Mouse (Mus musculus) forebrain, embryonic 11.5 days (tissue): ENCODE data around the gene Gaa. TPM values are rescaled to one million over a fixed set of nuclear protein-coding genes. Genes with fewer than 3 reads are reported as not detected.

Experiments used
- ATAC-seq: fragments of 200-750 bp; cut with Nextera tagmentation; replicated peaks from 2 replicates; pipeline ENCODE4 v1.8.0; 2017; ENCODE audit warnings: moderate TSS enrichment; ENCODE audit not compliant: low FRiP score
- DNase-seq: peaks from one replicate; pipeline ENCODE4 v3.0.0-alpha.2; 2017; ENCODE audit warnings: low spot score
- H3K27ac ChIP-seq: fragments of 300-500 bp; sonication (generic); 2 replicates; pipeline ENCODE4 v1.5.1; 2014; ENCODE audit warnings: low read depth, low read length
- H3K27me3 ChIP-seq: fragments of 300-500 bp; sonication (generic); 2 replicates; pipeline ENCODE4 v1.6.1; 2014; ENCODE audit warnings: mild to moderate bottlenecking, low read length, mixed read lengths; ENCODE audit not compliant: control insufficient read depth, insufficient read depth
- H3K36me3 ChIP-seq: fragments of 300-500 bp; sonication (generic); 2 replicates; pipeline ENCODE4 v1.6.1; 2014; ENCODE audit warnings: mild to moderate bottlenecking, low read length, moderate library complexity, mixed read lengths; ENCODE audit not compliant: control insufficient read depth, insufficient read depth
- H3K4me1 ChIP-seq: fragments of 300-500 bp; sonication (generic); replicated peaks from 2 replicates; pipeline ENCODE4 v1.6.1; 2014; ENCODE audit warnings: low read length, mixed read lengths; ENCODE audit not compliant: control insufficient read depth, insufficient read depth
- H3K4me2 ChIP-seq: fragments of 300-500 bp; sonication (generic); 2 replicates; pipeline ENCODE4 v1.6.1; 2014; ENCODE audit warnings: low read depth, mild to moderate bottlenecking, low read length, moderate library complexity, mixed read lengths; ENCODE audit not compliant: severe bottlenecking
- H3K4me3 ChIP-seq: fragments of 300-500 bp; sonication (generic); 2 replicates; pipeline ENCODE4 v1.5.1; 2014; ENCODE audit warnings: low read depth, low read length
- H3K9ac ChIP-seq: fragments of 300-500 bp; sonication (generic); 2 replicates; pipeline ENCODE4 v1.6.1; 2014; ENCODE audit warnings: low read length
- H3K9me3 ChIP-seq: fragments of 300-500 bp; sonication (generic); 2 replicates; pipeline ENCODE4 v1.6.1; 2016; ENCODE audit warnings: low read length, mixed read lengths; ENCODE audit not compliant: control insufficient read depth
- WGBS: fragments of 180-500 bp; shearing (Covaris S2); extraction: QIAGEN DNeasy Blood & Tissue Kit; methylation state at CpG from one replicate; pipeline ENCODE4 v1.1.7; 2014; 5-methylcytosine and 5-hydroxymethylcytosine counted together
- polyA plus RNA-seq: library from polyadenylated mRNA; unstranded; fragments of >200 nt; fragmentation: Nextera tagmentation; extraction: Ambion mirVana; gene quantifications from 2 replicates; pipeline ENCODE4 v1.2.1, GENCODE M21; 2014

Gaa gene
- 28.4 and 28.7 TPM in 2 replicates for polyA plus RNA-seq

DNA sequence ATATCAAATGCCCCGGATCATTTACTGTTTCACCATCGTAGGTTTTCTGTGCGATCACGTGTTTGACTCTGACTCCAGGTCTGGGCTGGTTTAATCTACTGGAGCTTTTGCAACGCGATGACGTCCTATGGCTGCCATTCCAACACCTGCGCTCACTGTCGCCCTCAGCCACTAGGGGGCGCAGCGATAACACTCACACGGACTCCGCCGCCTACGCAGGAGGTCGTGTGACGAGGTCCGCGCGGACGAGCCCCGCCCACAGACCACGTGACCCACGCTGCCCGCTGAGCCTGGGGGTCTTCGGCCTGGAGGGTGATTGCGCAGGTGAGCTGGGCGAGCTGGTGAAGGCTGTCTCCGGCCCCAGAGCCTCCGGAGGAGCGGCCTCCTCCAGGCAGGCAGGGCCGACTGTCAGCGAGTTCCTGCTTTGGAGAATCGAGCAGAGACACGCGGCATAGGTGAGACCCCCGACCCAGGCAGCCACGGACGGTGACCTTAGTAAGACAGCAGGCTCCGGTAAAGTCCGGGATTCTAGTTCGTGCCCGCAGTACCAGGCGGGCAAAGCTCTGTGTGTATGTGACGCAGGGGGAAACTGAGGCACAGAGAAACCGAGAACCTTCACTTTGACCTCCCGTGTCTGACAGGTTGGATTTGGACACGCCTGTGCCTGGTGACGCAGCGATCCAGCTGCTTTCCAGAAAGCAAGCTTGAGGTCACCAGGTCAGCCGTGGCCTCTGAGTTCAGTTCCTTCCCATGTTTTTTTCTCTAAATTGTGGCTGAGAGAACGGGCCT lies at the start of gene Gaa:
Gene Gaa (plus strand): TSS at position 120 of the 789 bp plus-strand sequence.
- H3K36me3 ChIP-seq = no peaks in the 10 kb centered on the region
- peak within 1 kb of the TSS; percentile 57 for H3K4me3 ChIP-seq
- peak; percentile 84 for ATAC-seq
- no peaks in the 10 kb centered on the region for H3K27me3 ChIP-seq
- no peak within 1 kb of the TSS; the same call in 1 of the 2 replicates for H3K27ac ChIP-seq
- 6% methylated on average over 52 of the region's 52 CpGs for WGBS
- peak within 1 kb of the TSS; percentile 61 for H3K9ac ChIP-seq
- H3K4me2 ChIP-seq = peak within 1 kb of the TSS; percentile 96
- H3K4me1 ChIP-seq = peaks cover 6% of the 10 kb centered on the region
- peak; percentile 98 for DNase-seq
- H3K9me3 ChIP-seq = no peaks in the 10 kb centered on the region

DNA sequence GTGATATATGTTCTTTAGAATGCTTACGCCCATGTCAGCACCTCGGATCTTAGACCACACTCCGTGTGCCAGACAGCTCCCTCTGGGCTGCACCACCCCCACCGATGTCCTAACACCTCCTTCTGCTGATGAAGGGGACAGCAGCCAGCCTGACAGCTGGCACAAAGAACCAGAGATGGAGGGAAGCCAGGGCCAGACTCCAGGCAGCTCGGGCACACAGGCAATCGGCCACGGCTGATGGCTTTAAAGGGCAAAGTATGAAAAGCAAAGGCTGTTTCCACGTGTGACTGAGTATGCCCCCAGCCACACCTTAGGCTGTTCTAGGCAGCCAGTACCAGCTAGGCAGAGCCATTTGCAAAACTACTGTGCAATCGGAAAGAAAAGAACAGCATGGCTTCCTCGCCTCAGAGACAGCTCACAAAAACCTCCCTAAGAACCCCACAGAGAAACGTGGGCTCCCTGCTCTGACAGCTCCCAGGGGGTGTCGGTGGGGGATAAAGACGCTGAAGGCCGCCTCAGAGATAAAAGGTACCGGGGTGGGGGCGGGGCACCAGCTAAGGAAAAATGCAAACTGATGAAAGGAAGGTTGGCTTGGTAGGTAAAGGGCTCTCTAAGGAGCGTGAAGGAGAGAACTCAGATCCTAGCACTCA lies 47.7 kb upstream of the Gaa start:
- Histone ChIP-seq H3K4me3 (no peak overlapping the region), H3K4me1 (peaks cover 22% of the 10 kb centered on the region)
- no peak for ATAC-seq

DNA sequence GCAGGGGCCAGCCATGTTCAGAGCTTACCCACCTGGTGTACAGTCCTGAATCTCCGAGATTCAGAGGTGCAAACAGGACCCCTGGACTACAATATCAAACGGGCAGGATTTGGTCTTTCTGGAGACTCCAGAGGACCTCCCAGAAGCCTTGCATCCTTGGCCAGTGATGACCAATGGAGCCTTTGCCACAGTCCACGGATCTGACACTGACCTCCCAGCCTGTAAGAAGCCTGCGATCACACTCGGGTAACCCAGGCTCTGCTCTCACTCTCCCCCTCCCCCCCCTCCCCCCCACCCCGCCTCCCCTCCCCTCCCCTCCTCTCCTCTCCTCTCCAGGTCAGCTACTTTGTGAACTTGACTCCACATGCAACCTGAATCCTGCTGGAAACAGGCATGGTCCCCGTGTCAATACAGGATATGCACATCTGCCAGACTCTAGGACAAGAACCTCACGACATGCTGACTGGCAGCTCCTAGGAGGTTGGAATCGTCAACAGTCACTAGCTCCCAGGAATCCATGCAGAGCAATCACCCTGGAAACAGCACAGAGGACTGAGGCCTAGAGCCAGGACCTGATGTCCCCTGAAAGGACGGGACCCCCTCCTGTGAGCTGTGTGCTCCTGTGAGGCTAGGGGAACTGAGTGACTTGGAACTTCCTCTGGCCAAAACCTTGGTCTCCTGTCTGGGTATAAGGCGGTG lies 45.7 kb upstream of the Gaa start:
- peaks cover 17% of the 10 kb centered on the region for H3K4me1 ChIP-seq
- no peak overlapping the region for H3K4me3 ChIP-seq
- no peak overlapping the region for H3K4me2 ChIP-seq
- DNase-seq = no peak
- H3K27me3 ChIP-seq = no peaks in the 10 kb centered on the region
- no peaks in the 10 kb centered on the region; the same call in 1 of the 2 replicates for H3K36me3 ChIP-seq
- H3K9ac ChIP-seq = no peak overlapping the region
- no peak for ATAC-seq
- no peak overlapping the region for H3K27ac ChIP-seq
- WGBS = 49% methylated on average over 10 of the region's 11 CpGs
- no peaks in the 10 kb centered on the region for H3K9me3 ChIP-seq

More for the DNA sequence above, 47.7 kb upstream of the Gaa start:
- Histone ChIP-seq H3K27ac (peak overlapping the region; percentile 59; the same call in 1 of the 2 replicates), H3K9ac (peak overlapping the region; percentile 17; the same call in 1 of the 2 replicates), H3K27me3 (no peaks in the 10 kb centered on the region), H3K36me3 (no peaks in the 10 kb centered on the region; the same call in 1 of the 2 replicates), H3K4me2 (0 out of 2 replicates have a peak overlapping the region, but pooled peaks have one; percentile 12), H3K9me3 (no peaks in the 10 kb centered on the region)
- 10% methylated on average over 17 of the region's 17 CpGs for WGBS
- DNase-seq = no peak

DNA sequence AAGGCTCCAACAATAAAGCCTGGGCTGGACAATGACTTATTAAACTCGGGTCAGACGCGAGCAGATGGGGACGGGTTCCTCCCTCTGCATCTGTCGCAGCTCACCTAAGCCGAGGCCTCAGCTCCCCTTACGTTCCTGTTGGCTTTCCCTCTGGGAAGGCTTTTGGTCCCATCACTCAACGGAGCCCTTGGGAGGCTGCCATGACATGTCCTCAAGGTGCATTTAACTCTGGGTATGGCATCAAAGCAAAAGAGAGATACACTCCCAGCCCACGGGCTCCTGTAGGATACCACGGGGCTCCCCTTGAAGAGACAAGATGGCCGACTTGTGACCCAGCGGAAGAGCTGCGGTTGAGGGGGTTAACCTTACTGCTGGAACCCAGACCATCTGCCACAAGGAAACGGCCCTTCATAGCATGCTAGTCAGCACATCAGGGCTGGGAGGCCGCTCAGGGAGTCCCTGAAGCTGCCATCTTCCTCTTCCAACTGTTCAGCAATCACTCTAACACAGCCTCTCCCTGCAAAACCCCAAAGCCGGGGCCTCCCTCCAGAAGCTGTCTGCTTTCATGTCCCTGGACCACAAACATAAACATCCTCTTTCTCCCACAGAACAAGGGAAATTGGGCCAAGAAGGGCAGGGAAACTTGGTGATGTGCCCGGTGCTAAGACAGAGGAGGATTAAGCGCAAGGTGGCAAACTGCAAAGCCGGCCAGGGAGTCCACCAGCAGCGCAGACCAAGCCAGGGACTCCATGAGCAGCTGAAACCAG lies 44.4 kb upstream of the Gaa start:
- DNase-seq = no peak
- Histone ChIP-seq H3K4me3 (no peak overlapping the region), H3K4me2 (no peak overlapping the region), H3K27me3 (no peaks in the 10 kb centered on the region), H3K27ac (no peak overlapping the region), H3K4me1 (peaks cover 20% of the 10 kb centered on the region), H3K9me3 (no peaks in the 10 kb centered on the region), H3K36me3 (no peaks in the 10 kb centered on the region; the same call in 1 of the 2 replicates), H3K9ac (no peak overlapping the region; the same call in 1 of the 2 replicates)
- 91% methylated on average over 20 of the region's 20 CpGs for WGBS
- no peak for ATAC-seq

DNA sequence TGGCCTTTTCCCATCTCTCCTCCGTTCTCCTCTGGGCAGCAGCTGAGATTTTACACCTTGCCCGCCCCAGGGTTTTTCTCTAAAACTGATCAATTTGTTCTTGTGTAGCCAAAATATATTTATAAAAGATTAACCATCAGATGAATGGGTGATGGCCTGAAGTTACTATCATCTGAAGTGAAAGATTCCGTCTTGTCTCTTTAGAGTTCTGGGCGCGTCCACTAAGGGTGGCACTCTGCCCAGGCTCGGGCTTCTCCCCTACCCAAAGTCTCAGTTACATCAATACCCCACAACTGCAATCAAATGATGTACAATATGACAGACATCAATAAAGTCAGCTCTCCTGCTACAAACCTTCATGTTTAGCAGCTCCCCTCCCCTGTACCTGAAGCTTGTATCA lies 42.8 kb upstream of the Gaa start:
- no peaks in the 10 kb centered on the region for H3K27me3 ChIP-seq
- DNase-seq (no peak), ATAC-seq (no peak)
- H3K4me1 ChIP-seq = peaks cover 18% of the 10 kb centered on the region
- no peak overlapping the region for H3K27ac ChIP-seq
- WGBS = 96% methylated on average over 6 of the region's 6 CpGs
- H3K4me3 ChIP-seq = no peak overlapping the region
- no peaks in the 10 kb centered on the region; the same call in 1 of the 2 replicates for H3K36me3 ChIP-seq
- H3K4me2 ChIP-seq = no peak overlapping the region
- no peak overlapping the region for H3K9ac ChIP-seq
- no peaks in the 10 kb centered on the region for H3K9me3 ChIP-seq

DNA sequence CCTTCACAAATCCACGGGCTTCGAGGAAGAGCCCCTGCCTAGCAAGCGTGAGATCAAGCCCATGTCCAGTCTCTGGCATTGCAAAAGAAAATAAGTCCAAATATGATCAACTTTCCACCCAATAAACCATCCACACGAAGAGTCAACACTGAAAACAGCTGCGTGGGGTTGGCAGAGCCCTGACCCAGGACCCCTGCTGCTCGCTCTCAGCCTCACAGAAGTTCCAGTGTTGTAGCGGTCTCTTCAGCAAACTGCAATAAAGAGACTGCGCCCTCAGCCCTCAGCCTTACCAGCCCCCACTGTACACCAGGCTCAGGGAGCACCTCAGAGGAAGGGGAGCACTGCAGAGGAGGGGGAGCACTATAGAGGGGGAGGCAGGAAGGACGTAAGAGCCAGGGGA lies 42.1 kb upstream of the Gaa start:
- WGBS = 73% methylated on average over 9 of the region's 9 CpGs
- Histone ChIP-seq H3K27ac (no peak overlapping the region), H3K4me3 (no peak overlapping the region), H3K27me3 (no peaks in the 10 kb centered on the region), H3K4me1 (peaks cover 18% of the 10 kb centered on the region; the same call in 1 of the 2 replicates), H3K9ac (no peak overlapping the region), H3K9me3 (no peaks in the 10 kb centered on the region), H3K36me3 (no peaks in the 10 kb centered on the region; the same call in 1 of the 2 replicates), H3K4me2 (no peak overlapping the region)
- DNase-seq (no peak), ATAC-seq (no peak)

DNA sequence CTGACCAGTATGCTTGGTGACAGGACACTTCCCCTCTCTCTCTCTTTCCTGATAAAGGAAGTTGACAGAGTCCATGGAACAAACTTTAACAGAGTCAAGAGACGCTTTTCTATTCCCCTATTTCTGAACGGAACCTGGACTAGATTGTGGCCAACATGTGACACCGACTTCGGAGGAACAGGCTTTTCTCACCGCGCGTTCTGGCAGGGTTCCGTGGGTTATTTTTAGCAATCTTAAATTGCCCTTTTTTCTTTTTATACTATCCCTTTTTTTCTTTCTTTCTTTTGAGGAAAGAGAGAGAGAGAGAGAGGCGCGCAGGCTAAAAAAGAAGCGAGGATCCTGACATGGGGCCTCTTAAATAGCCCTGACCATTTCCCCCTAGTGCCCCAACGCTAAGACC lies 40.1 kb upstream of the Gaa start:
- Histone ChIP-seq H3K9ac (peak overlapping the region; percentile 88), H3K9me3 (no peaks in the 10 kb centered on the region), H3K4me3 (peak overlapping the region; percentile 75), H3K27me3 (no peaks in the 10 kb centered on the region), H3K4me2 (peak overlapping the region; percentile 96), H3K4me1 (peaks cover 18% of the 10 kb centered on the region; the same call in 1 of the 2 replicates), H3K36me3 (peaks cover 3% of the 10 kb centered on the region), H3K27ac (no peak overlapping the region)
- ATAC-seq (no peak), DNase-seq (no peak)
- 9% methylated on average over 12 of the region's 12 CpGs for WGBS
